Mouse (Mus musculus) cortical plate, adult 2 months (tissue): ENCODE results near the gene Phf7.

ENCODE experiments used
- CTCF ChIP-seq: fragments of 200-500 bp; IDR thresholded peaks from 2 replicates; pipeline ENCODE4 v1.5.1; 2011; ENCODE audit warnings: mild to moderate bottlenecking, control low read depth, low read length; ENCODE audit not compliant: insufficient read depth; ENCODE audit errors: extremely low read depth
- POLR2A ChIP-seq: fragments of 200-500 bp; IDR thresholded peaks from 2 replicates; pipeline ENCODE4 v1.6.1; 2011; ENCODE audit warnings: mild to moderate bottlenecking, low read length, control low read depth; ENCODE audit not compliant: insufficient read depth; ENCODE audit errors: extremely low read depth

DNA sequence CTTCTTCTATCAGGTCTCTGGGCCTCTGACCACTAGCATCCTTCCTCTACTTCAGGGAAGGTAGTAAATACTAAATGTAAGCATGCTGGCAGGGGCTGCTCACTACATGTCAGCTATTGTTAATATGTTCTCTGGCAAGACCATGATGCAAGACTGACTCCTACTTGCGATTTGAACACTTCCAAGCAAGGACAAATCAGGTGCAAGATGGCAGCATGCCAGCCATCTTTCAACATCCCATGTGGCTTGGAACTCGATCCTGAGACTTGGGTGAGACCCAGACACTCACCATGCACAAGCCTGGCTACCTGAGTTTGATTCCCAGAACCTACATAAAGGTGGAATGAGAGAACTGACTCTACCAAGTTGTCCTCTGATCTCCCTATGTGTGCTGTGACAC lies 59.2 kb downstream of the Phf7 start:
- TF ChIP-seq CTCF (no peak), POLR2A (no peak)
